Mouse (Mus musculus) brain, embryonic 14.5 days (tissue): ENCODE results near the gene Rps6kb1. TPM values are rescaled to one million over a fixed set of nuclear protein-coding genes. Genes with fewer than 3 reads are reported as not detected.
A peak's percentile ranks its signal among the peaks of the same experiment; 100 is the strongest.
"Not testable (repeated sequence)": the region's sequence is repeated elsewhere in the genome, so short reads cannot be mapped to it uniquely, and the experiment has no call there.

Experiments
- DNase-seq: peaks from one replicate; pipeline ENCODE4 v3.0.0-alpha.2; 2011; ENCODE audit warnings: low read depth
- CTCF ChIP-seq: fragments of 200-500 bp; IDR thresholded peaks from 2 replicates; pipeline ENCODE4 v1.5.1; 2012; ENCODE audit warnings: inconsistent platforms, mild to moderate bottlenecking, moderate library complexity, borderline replicate concordance; ENCODE audit not compliant: insufficient read depth, insufficient read length; ENCODE audit errors: extremely low read depth
- POLR2A ChIP-seq: fragments of 200-500 bp; IDR thresholded peaks from 2 replicates; pipeline ENCODE4 v1.6.1; 2012; ENCODE audit warnings: mild to moderate bottlenecking, inconsistent platforms, borderline replicate concordance; ENCODE audit not compliant: poor library complexity, insufficient read depth, insufficient read length, severe bottlenecking; ENCODE audit errors: extremely low read depth
- polyA plus RNA-seq: library from polyadenylated mRNA; depleted of rRNA; stranded (reverse); fragments of >200 nt; gene quantifications from 2 replicates; pipeline ENCODE4 v1.2.3, GENCODE M21; 2012

Rps6kb1 gene
- polyA plus RNA-seq, 1 experiment = 28.5 TPM

- DNase-seq = no peak
Observed at GRCm38 (mm10) chr11:86553525-86553924, 8.9 kb upstream of the Rps6kb1 start.

GRCm38 (mm10) chr11:86547412-86547811 is 2.8 kb upstream of the Rps6kb1 start:
- DNase-seq = no peak
- TF ChIP-seq POLR2A = no peak
- no peak for TF ChIP-seq CTCF

More at GRCm38 (mm10) chr11:86553525-86553924, 8.9 kb upstream of the Rps6kb1 start:
- no peak for TF ChIP-seq POLR2A
- no peak for TF ChIP-seq CTCF

- TF ChIP-seq POLR2A (no peak), CTCF (no peak)
- DNase-seq = no peak
Observed at GRCm38 (mm10) chr11:86545556-86545955, 951 bp upstream of the Rps6kb1 start.

- TF ChIP-seq POLR2A = no peak
- TF ChIP-seq CTCF = no peak
- peak; percentile 27 for DNase-seq
Observed at GRCm38 (mm10) chr11:86543960-86544638, 506 bp downstream of the Rps6kb1 start.

GRCm38 (mm10) chr11:86542851-86543250 is 1.8 kb downstream of the Rps6kb1 start:
- peak; percentile 2 for DNase-seq
- TF ChIP-seq CTCF = no peak
- TF ChIP-seq POLR2A = no peak

GRCm38 (mm10) chr11:86540476-86540845 is 4.1 kb downstream of the Rps6kb1 start:
- no peak for TF ChIP-seq CTCF
- TF ChIP-seq POLR2A = no peak

GRCm38 (mm10) chr11:86539716-86540475 is 4.7 kb downstream of the Rps6kb1 start:
- no peak for TF ChIP-seq POLR2A
- no peak for TF ChIP-seq CTCF
- DNase-seq = no peak

More at GRCm38 (mm10) chr11:86540476-86540845, 4.1 kb downstream of the Rps6kb1 start:
- DNase-seq = no peak

- TF ChIP-seq POLR2A (no peak), CTCF (no peak)
- DNase-seq = no peak
Observed at GRCm38 (mm10) chr11:86538786-86539185, 5.8 kb downstream of the Rps6kb1 start.

GRCm38 (mm10) chr11:86534201-86534910 is 10.2 kb downstream of the Rps6kb1 start:
- no peak for DNase-seq
- TF ChIP-seq CTCF = no peak
- TF ChIP-seq POLR2A = no peak

GRCm38 (mm10) chr11:86533302-86533701 is 11.3 kb downstream of the Rps6kb1 start:
- DNase-seq = not testable (repeated sequence)

GRCm38 (mm10) chr11:86532834-86533233 is 11.8 kb downstream of the Rps6kb1 start:
- TF ChIP-seq POLR2A (no peak), CTCF (peak; percentile 57; the same call in 1 of the 2 replicates)
- peak; percentile 22 for DNase-seq

- DNase-seq = no peak
- TF ChIP-seq POLR2A (no peak), CTCF (no peak)
Observed at GRCm38 (mm10) chr11:86527528-86527927, 17.1 kb downstream of the Rps6kb1 start.

- no peak for TF ChIP-seq CTCF
- no peak for TF ChIP-seq POLR2A
- no peak for DNase-seq
Observed at GRCm38 (mm10) chr11:86519751-86520150, 24.9 kb downstream of the Rps6kb1 start.
